Mouse (Mus musculus) myocyte (in vitro differentiated cells): ENCODE results near the gene Gabrd.

Experiments
- E2F4 ChIP-seq: IDR thresholded peaks from one replicate; pipeline ENCODE4 v1.6.1; 2011; ENCODE audit warnings: mild to moderate bottlenecking, control low read depth, moderate library complexity; ENCODE audit not compliant: insufficient read depth
- MYOG ChIP-seq, 3 experiments: IDR thresholded peaks; one replicate each; pipeline ENCODE4 v1.6.1; 2011; ENCODE audit warnings: control low read depth in 2 of 3, low read depth in 2 of 3, mild to moderate bottlenecking in 2 of 3; ENCODE audit not compliant: insufficient read length in 2 of 3, control insufficient read depth in 1 of 3, insufficient read depth in 1 of 3
- POLR2A ChIP-seq: IDR thresholded peaks from one replicate; pipeline ENCODE4 v1.6.1; 2011; ENCODE audit warnings: low read depth, mild to moderate bottlenecking, control low read depth, moderate library complexity; ENCODE audit not compliant: insufficient read length
- TCF12 ChIP-seq: IDR thresholded peaks from one replicate; pipeline ENCODE4 v1.6.1; 2011; ENCODE audit warnings: mild to moderate bottlenecking, control low read depth; ENCODE audit not compliant: poor library complexity, insufficient read depth, severe bottlenecking

GRCm38 (mm10) chr4:155381974-155382373, 15.9 kb downstream of the Gabrd start:
- TF ChIP-seq E2F4 (no peak), POLR2A (no peak), MYOG (IDR thresholded peaks at IDR 0.05; ENCODE audit: control insufficient read depth in 1 of 3, insufficient read depth in 1 of 3, insufficient read length in 2 of 3, low read depth in 2 of 3) (no peak), TCF12 (no peak)
